In the genomic region with DNA sequence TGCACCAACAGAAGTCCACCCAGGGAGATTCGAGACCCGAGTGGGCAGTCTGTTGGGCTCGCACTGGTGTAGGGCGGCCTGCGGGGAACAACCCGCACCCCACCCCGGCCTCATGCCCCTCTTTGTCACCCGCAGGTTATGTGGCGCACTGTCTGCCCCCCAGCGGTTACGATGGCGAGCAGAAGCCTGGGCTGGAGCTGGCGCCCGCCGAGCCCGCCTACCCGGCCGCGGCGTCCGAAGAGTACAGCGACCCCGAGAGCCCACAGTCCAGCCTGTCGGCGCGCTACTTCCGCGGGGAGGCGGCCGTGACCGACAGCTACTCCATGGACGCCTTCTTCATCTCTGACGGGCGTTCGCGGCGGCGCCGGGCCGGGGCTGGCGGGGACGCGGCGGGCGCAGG, we compare ENCODE assay signal across 11 mouse cellular contexts. TPM values are rescaled to one million over a fixed set of nuclear protein-coding genes. Genes with fewer than 3 reads are reported as not detected.
DNase-seq lines count a peak whose midpoint lies in the region; ATAC-seq and TF ChIP-seq lines count a peak whose summit lies in the region.
"Had no signal": no experiment of that assay in that cellular context is flagged by ENCODE, and none has a peak within 500 bp of the region (broad histone marks: within the 10 kb centered on the region; RNA-seq: fewer than 3 reads in every experiment).

No protein-coding gene starts in this region.

- WGBS in forebrain, embryonic 12.5 days = 3% methylated on average over 45 of the region's 45 CpGs
- 5% methylated on average over 43 of the region's 45 CpGs for WGBS in limb, embryonic 12.5 days
- WGBS in neural tube, embryonic 14.5 days = 4% methylated on average over 34 of the region's 45 CpGs

- peaks cover 62% of the 10 kb centered on the region for H3K4me1 ChIP-seq in forebrain, embryonic 12.5 days
- H3K4me1 ChIP-seq in limb, embryonic 12.5 days (replicated peaks) = peaks cover 18% of the 10 kb centered on the region
- H3K4me1 ChIP-seq in neural tube, embryonic 14.5 days (ENCODE audit: control insufficient read depth, insufficient read depth, low read length) = peaks cover 19% of the 10 kb centered on the region

- peak; percentile 22 for TF ChIP-seq CTCF in layer of hippocampus, adult 2 months (conservative IDR thresholded peaks at IDR 0.05)

- peak overlapping the region; percentile 59 for H3K27ac ChIP-seq in layer of hippocampus, adult 2 months
- H3K27ac ChIP-seq in forebrain, embryonic 12.5 days = 0 out of 2 replicates have a peak overlapping the region, but pooled peaks have one; percentile 8
- no peak overlapping the region for H3K27ac ChIP-seq in limb, embryonic 12.5 days
- peak overlapping the region; percentile 39 for H3K27ac ChIP-seq in neural tube, embryonic 14.5 days (ENCODE audit: low read depth, low read length)

- peak overlapping the region; percentile 36; the same call in 1 of the 2 replicates for H3K4me3 ChIP-seq in layer of hippocampus, adult 2 months
- peak overlapping the region; percentile 36 for H3K4me3 ChIP-seq in forebrain, embryonic 12.5 days (replicated peaks)
- H3K4me3 ChIP-seq in limb, embryonic 12.5 days (replicated peaks) = peak overlapping the region; percentile 50
- H3K4me3 ChIP-seq in neural tube, embryonic 14.5 days (ENCODE audit: low read depth, low read length) = peak overlapping the region; percentile 20

- H3K27me3 ChIP-seq in forebrain, embryonic 12.5 days = peaks cover 69% of the 10 kb centered on the region
- H3K27me3 ChIP-seq in limb, embryonic 12.5 days = peaks cover 99% of the 10 kb centered on the region
- no peaks in the 10 kb centered on the region for H3K27me3 ChIP-seq in neural tube, embryonic 14.5 days (ENCODE audit: control insufficient read depth, insufficient read depth, low read length)

- DNase-seq in layer of hippocampus, adult 2 months (ENCODE audit: low spot score in 2 of 2) = no peak
- DNase-seq in layer of hippocampus, postnatal 10 days (ENCODE audit: low spot score in 2 of 2) = no peak
- no peak for DNase-seq in frontal cortex, postnatal 25 days (ENCODE audit: low spot score in 2 of 2)
- DNase-seq in gastrocnemius, postnatal 14 days = no peak
- no peak for DNase-seq in adrenal gland, postnatal 10 days
- DNase-seq: lung, postnatal 4 days had no signal

- H3K4me2 ChIP-seq in forebrain, embryonic 12.5 days = peak overlapping the region; percentile 52
- peak overlapping the region; percentile 61 for H3K4me2 ChIP-seq in limb, embryonic 12.5 days
- peak overlapping the region; percentile 29; the same call in 1 of the 2 replicates for H3K4me2 ChIP-seq in neural tube, embryonic 14.5 days (ENCODE audit: low read depth, low read length)

- ATAC-seq in forebrain, embryonic 12.5 days (ENCODE audit: low FRiP score) = 0 out of 2 replicates have a peak, but pooled peaks have one; percentile 24
- ATAC-seq in limb, embryonic 12.5 days (ENCODE audit: insufficient number of reproducible peaks, insufficient read depth, low FRiP score, low TSS enrichment, low read depth) = peak; percentile 37; the same call in 1 of the 2 replicates
- ATAC-seq in neural tube, embryonic 14.5 days (ENCODE audit: low read depth) = no peak
- ATAC-seq: Patski had no signal

- intact Hi-C loops in gastrocnemius, postnatal 14 days (cut with DNase I; ENCODE audit: low total_unique reads) = no loop called here

- H3K9me3 ChIP-seq in forebrain, embryonic 12.5 days = no peaks in the 10 kb centered on the region
- no peaks in the 10 kb centered on the region for H3K9me3 ChIP-seq in limb, embryonic 12.5 days
- H3K9me3 ChIP-seq in neural tube, embryonic 14.5 days (ENCODE audit: control insufficient read depth, low read length) = no peaks in the 10 kb centered on the region

- H3K36me3 ChIP-seq in forebrain, embryonic 12.5 days (replicated peaks) = peaks cover 9% of the 10 kb centered on the region
- no peaks in the 10 kb centered on the region for H3K36me3 ChIP-seq in limb, embryonic 12.5 days
- peaks cover 5% of the 10 kb centered on the region; the same call in 1 of the 2 replicates for H3K36me3 ChIP-seq in neural tube, embryonic 14.5 days (ENCODE audit: control insufficient read depth, insufficient read depth, low read length)

- H3K9ac ChIP-seq in forebrain, embryonic 12.5 days = peak overlapping the region; percentile 38
- H3K9ac ChIP-seq in limb, embryonic 12.5 days (replicated peaks) = peak overlapping the region; percentile 14
- H3K9ac ChIP-seq in neural tube, embryonic 14.5 days (replicated peaks; ENCODE audit: low read depth, low read length) = no peak overlapping the region; the same call in 1 of the 2 replicates

RNA-seq across cellular contexts. Expression of gene Scrt2, which starts 11.6 kb away (rescaled TPM):
- total RNA-seq in layer of hippocampus, adult 2 months (2021) = 10 to 100 TPM; 24.4 to 25.4 TPM
- 10 to 100 TPM; 20.8 to 21.8 TPM for total RNA-seq in layer of hippocampus, postnatal 10 days (2021)
- 15.3 and 15.6 TPM in 2 replicates for polyA plus RNA-seq in forebrain, embryonic 12.5 days (2016; fragmentation: Nextera tagmentation; extraction: Ambion mirVana)
- not detected in 2 replicates for polyA plus RNA-seq in limb, embryonic 12.5 days (2016; fragmentation: Nextera tagmentation; extraction: Ambion mirVana)
- polyA plus RNA-seq in neural tube, embryonic 14.5 days (2014; fragmentation: Nextera tagmentation; extraction: Ambion mirVana) = 15.7 and 17.9 TPM in 2 replicates
- total RNA-seq in gastrocnemius, postnatal 14 days (2021) = under 1 TPM in 1 of 2 experiments, not detected in 1; 0.10 TPM
- under 1 TPM; 0.21 to 0.27 TPM for total RNA-seq in adrenal gland, postnatal 10 days (2021)
- polyA plus RNA-seq: erythroblast, embryonic 14.5 days; Patski had no signal

RNA-seq across cellular contexts. Expression of gene Srxn1, which starts 12.4 kb away (rescaled TPM):
- total RNA-seq in layer of hippocampus, adult 2 months (2021) = 10 to 100 TPM; 76.0 to 80.6 TPM
- total RNA-seq in layer of hippocampus, postnatal 10 days (2021) = 10 to 100 TPM; 40.4 to 43.0 TPM
- 12.0 and 12.9 TPM in 2 replicates for polyA plus RNA-seq in forebrain, embryonic 12.5 days (2016; fragmentation: Nextera tagmentation; extraction: Ambion mirVana)
- polyA plus RNA-seq in limb, embryonic 12.5 days (2016; fragmentation: Nextera tagmentation; extraction: Ambion mirVana) = 7.5 and 8.6 TPM in 2 replicates
- polyA plus RNA-seq in neural tube, embryonic 14.5 days (2014; fragmentation: Nextera tagmentation; extraction: Ambion mirVana) = 22.5 and 23.4 TPM in 2 replicates
- 10 to 100 TPM in 1 of 2 experiments, 1 to 10 TPM in 1; 9.2 to 12.0 TPM for total RNA-seq in gastrocnemius, postnatal 14 days (2021)
- 100 to 1,000 TPM in 1 of 2 experiments, 10 to 100 TPM in 1; 48.5 to 177 TPM for total RNA-seq in adrenal gland, postnatal 10 days (2021)

RNA-seq across cellular contexts. Expression of gene Tcf15, which starts 50.4 kb away (rescaled TPM):
- total RNA-seq in layer of hippocampus, adult 2 months (2021) = 1 to 10 TPM; 2.7 to 5.1 TPM
- total RNA-seq in layer of hippocampus, postnatal 10 days (2021) = 1 to 10 TPM; 3.0 to 3.4 TPM
- polyA plus RNA-seq in forebrain, embryonic 12.5 days (2016; fragmentation: Nextera tagmentation; extraction: Ambion mirVana) = 3.0 and 3.2 TPM in 2 replicates
- polyA plus RNA-seq in limb, embryonic 12.5 days (2016; fragmentation: Nextera tagmentation; extraction: Ambion mirVana) = 11.5 and 11.9 TPM in 2 replicates
- polyA plus RNA-seq in neural tube, embryonic 14.5 days (2014; fragmentation: Nextera tagmentation; extraction: Ambion mirVana) = 1.3 and 3.3 TPM in 2 replicates
- total RNA-seq in gastrocnemius, postnatal 14 days (2021) = 10 to 100 TPM; 18.4 to 20.4 TPM
- 10 to 100 TPM; 22.8 to 28.8 TPM for total RNA-seq in adrenal gland, postnatal 10 days (2021)
- polyA plus RNA-seq: Patski had no signal

Comparison
In these comparisons a context has a peak if more than half of its experiments do, and no peak if none do; other contexts are left out.
1. RNA of gene Scrt2, which starts 11.6 kb away (total RNA-seq): 24.4 to 25.4 TPM in layer of hippocampus, adult 2 months and 20.8 to 21.8 TPM in layer of hippocampus, postnatal 10 days; 0.21 to 0.27 TPM in adrenal gland, postnatal 10 days and 0.10 TPM in gastrocnemius, postnatal 14 days; every median in the first group is over 10 times any median in the second.
2. Peak in every context shown above with its lines, with median percentiles within 50 percentile points of each other: H3K4me3 ChIP-seq and H3K4me2 ChIP-seq.